Mouse (Mus musculus) neural tube, embryonic 14.5 days (tissue): ENCODE measurements at regions not wholly inside any gene's neighbourhood (a gene's known extent, or its start where the extent isn't known, plus 50 kb on each side); places are given as distances from the start of the nearest gene placed in this dataset.
A peak's percentile ranks its signal among the peaks of the same experiment; 100 is the strongest.

Source experiments
- ATAC-seq: fragments of 200-750 bp; cut with Nextera tagmentation; 2 replicates; pipeline ENCODE4 v1.8.0; 2017; ENCODE audit warnings: low read depth, mild to moderate bottlenecking, moderate TSS enrichment, moderate library complexity
- H3K27ac ChIP-seq: fragments of 300-500 bp; sonication (generic); 2 replicates; pipeline ENCODE4 v1.5.1; 2014; ENCODE audit warnings: low read depth, mild to moderate bottlenecking, control low read depth, low read length, moderate library complexity, mixed read lengths
- H3K27me3 ChIP-seq: fragments of 300-500 bp; sonication (generic); 2 replicates; pipeline ENCODE4 v1.6.1; 2014; ENCODE audit warnings: low read length; ENCODE audit not compliant: control insufficient read depth, insufficient read depth
- H3K36me3 ChIP-seq: fragments of 300-500 bp; sonication (generic); 2 replicates; pipeline ENCODE4 v1.6.1; 2014; ENCODE audit warnings: low read length, mixed read lengths; ENCODE audit not compliant: control insufficient read depth, insufficient read depth
- H3K4me1 ChIP-seq: fragments of 300-500 bp; sonication (generic); 2 replicates; pipeline ENCODE4 v1.6.1; 2014; ENCODE audit warnings: low read length; ENCODE audit not compliant: control insufficient read depth, insufficient read depth
- H3K4me2 ChIP-seq: fragments of 300-500 bp; sonication (generic); 2 replicates; pipeline ENCODE4 v1.6.1; 2014; ENCODE audit warnings: mild to moderate bottlenecking, low read depth, low read length, control low read depth
- H3K4me3 ChIP-seq: fragments of 300-500 bp; sonication (generic); 2 replicates; pipeline ENCODE4 v1.5.1; 2014; ENCODE audit warnings: low read depth, low read length, control low read depth, mixed read lengths
- H3K9ac ChIP-seq: fragments of 300-500 bp; sonication (generic); replicated peaks from 2 replicates; pipeline ENCODE4 v1.6.1; 2014; ENCODE audit warnings: low read depth, mild to moderate bottlenecking, control low read depth, low read length, mixed read lengths
- H3K9me3 ChIP-seq: fragments of 300-500 bp; sonication (generic); 2 replicates; pipeline ENCODE4 v1.6.1; 2016; ENCODE audit warnings: low read length; ENCODE audit not compliant: control insufficient read depth
- WGBS: fragments of 180-500 bp; shearing (Covaris S2); extraction: QIAGEN DNeasy Blood & Tissue Kit; methylation state at CpG from one replicate; pipeline ENCODE4 v1.1.7; 2014; 5-methylcytosine and 5-hydroxymethylcytosine counted together

GRCm38 (mm10) chr6:94413987-94414360 is 86.2 kb upstream of the Slc25a26 start:
- H3K9ac ChIP-seq: no peak overlapping the region
- H3K27ac ChIP-seq: no peak overlapping the region
- H3K9me3 ChIP-seq: no peaks in the 10 kb centered on the region
- WGBS: 79% methylated on average over 5 of the region's 5 CpGs
- H3K4me2 ChIP-seq: no peak overlapping the region
- H3K4me1 ChIP-seq: no peaks in the 10 kb centered on the region
- no peaks in the 10 kb centered on the region for H3K27me3 ChIP-seq
- H3K4me3 ChIP-seq: no peak overlapping the region
- ATAC-seq: no peak
- no peaks in the 10 kb centered on the region for H3K36me3 ChIP-seq

- ATAC-seq: no peak
- 74% methylated on average over 10 of the region's 10 CpGs for whole genome bisulfite sequencing
- no peak overlapping the region for H3K9ac ChIP-seq
- no peaks in the 10 kb centered on the region for H3K9me3 ChIP-seq
- no peaks in the 10 kb centered on the region for H3K27me3 ChIP-seq
- no peaks in the 10 kb centered on the region for H3K36me3 ChIP-seq
- no peak overlapping the region for H3K4me3 ChIP-seq
- H3K27ac ChIP-seq: no peak overlapping the region
- H3K4me1 ChIP-seq: no peaks in the 10 kb centered on the region
- no peak overlapping the region for H3K4me2 ChIP-seq
These were observed 86.7 kb upstream of the Slc25a26 start for GRCm38 (mm10) chr6:94413297-94413986.

- WGBS: 86% methylated on average over 7 of the region's 7 CpGs
- ATAC-seq: no peak
- H3K4me1 ChIP-seq: no peaks in the 10 kb centered on the region
- H3K9ac ChIP-seq: no peak overlapping the region
- no peaks in the 10 kb centered on the region for H3K9me3 ChIP-seq
- no peak overlapping the region for H3K27ac ChIP-seq
- no peaks in the 10 kb centered on the region for H3K36me3 ChIP-seq
- H3K4me2 ChIP-seq: no peak overlapping the region
- no peaks in the 10 kb centered on the region for H3K27me3 ChIP-seq
- no peak overlapping the region for H3K4me3 ChIP-seq
These were observed 87.8 kb upstream of the Slc25a26 start for GRCm38 (mm10) chr6:94412341-94412740.

GRCm38 (mm10) chr6:94410480-94410879 is 89.7 kb upstream of the Slc25a26 start:
- no peak for ATAC-seq
- H3K27ac ChIP-seq: no peak overlapping the region
- H3K9ac ChIP-seq: no peak overlapping the region
- 96% methylated on average over 2 of the region's 2 CpGs for WGBS
- no peaks in the 10 kb centered on the region for H3K4me1 ChIP-seq
- H3K36me3 ChIP-seq: no peaks in the 10 kb centered on the region
- H3K4me2 ChIP-seq: no peak overlapping the region
- H3K4me3 ChIP-seq: no peak overlapping the region
- H3K27me3 ChIP-seq: no peaks in the 10 kb centered on the region
- no peaks in the 10 kb centered on the region for H3K9me3 ChIP-seq

- H3K36me3 ChIP-seq: no peaks in the 10 kb centered on the region
- no peak overlapping the region for H3K27ac ChIP-seq
- H3K4me3 ChIP-seq: no peak overlapping the region
- no peak overlapping the region for H3K9ac ChIP-seq
- WGBS: 89% methylated on average over 2 of the region's 2 CpGs
- H3K9me3 ChIP-seq: no peaks in the 10 kb centered on the region
- H3K4me2 ChIP-seq: no peak overlapping the region
- no peaks in the 10 kb centered on the region for H3K27me3 ChIP-seq
- no peaks in the 10 kb centered on the region for H3K4me1 ChIP-seq
- ATAC-seq: no peak
These were observed 91.1 kb upstream of the Slc25a26 start for GRCm38 (mm10) chr6:94408996-94409395.

GRCm38 (mm10) chr6:94407751-94408150 is 92.4 kb upstream of the Slc25a26 start:
- H3K27ac ChIP-seq: no peak overlapping the region
- no peak overlapping the region for H3K4me3 ChIP-seq
- H3K9me3 ChIP-seq: no peaks in the 10 kb centered on the region
- WGBS: 28% methylated on average over 4 of the region's 4 CpGs
- H3K27me3 ChIP-seq: no peaks in the 10 kb centered on the region
- no peak overlapping the region for H3K4me2 ChIP-seq
- H3K36me3 ChIP-seq: no peaks in the 10 kb centered on the region
- H3K4me1 ChIP-seq: no peaks in the 10 kb centered on the region
- ATAC-seq: no peak
- H3K9ac ChIP-seq: no peak overlapping the region

- H3K4me3 ChIP-seq: no peak overlapping the region
- no peaks in the 10 kb centered on the region for H3K9me3 ChIP-seq
- H3K4me2 ChIP-seq: no peak overlapping the region
- no peak overlapping the region for H3K9ac ChIP-seq
- no peak for ATAC-seq
- no peaks in the 10 kb centered on the region for H3K27me3 ChIP-seq
- 88% methylated on average over 8 of the region's 8 CpGs for WGBS
- no peaks in the 10 kb centered on the region for H3K36me3 ChIP-seq
- H3K27ac ChIP-seq: no peak overlapping the region
- H3K4me1 ChIP-seq: no peaks in the 10 kb centered on the region; the same call in 1 of the 2 replicates
These were observed 94.6 kb upstream of the Slc25a26 start for GRCm38 (mm10) chr6:94405371-94406076.

GRCm38 (mm10) chr6:94401617-94402481 is 98.3 kb upstream of the Slc25a26 start:
- no peaks in the 10 kb centered on the region for H3K36me3 ChIP-seq
- peak overlapping the region; percentile 43 for H3K4me2 ChIP-seq
- H3K9me3 ChIP-seq: no peaks in the 10 kb centered on the region
- no peak overlapping the region for H3K4me3 ChIP-seq
- H3K27me3 ChIP-seq: no peaks in the 10 kb centered on the region
- no peak overlapping the region for H3K27ac ChIP-seq
- no peak overlapping the region for H3K9ac ChIP-seq
- WGBS: 40% methylated on average over 9 of the region's 9 CpGs
- ATAC-seq: peak; percentile 14
- H3K4me1 ChIP-seq: peaks cover 4% of the 10 kb centered on the region; the same call in 1 of the 2 replicates
